Mouse (Mus musculus) ES-CJ7 (cell line): ENCODE data around the gene Klra2.
"Not testable (repeated sequence)": the region's sequence is repeated elsewhere in the genome, so short reads cannot be mapped to it uniquely, and the experiment has no call there.

Experiments used
- DNase-seq: peaks from one replicate; pipeline ENCODE4 v3.0.0; 2011; ENCODE audit warnings: low read depth, low spot score

The Klra2 gene

GRCm38 (mm10) chr6:131247206-131247605 is at the start of gene Klra2:
TSS of gene Klra2 (minus strand) at chr6:131247362.
- no peak for DNase-seq

DNA sequence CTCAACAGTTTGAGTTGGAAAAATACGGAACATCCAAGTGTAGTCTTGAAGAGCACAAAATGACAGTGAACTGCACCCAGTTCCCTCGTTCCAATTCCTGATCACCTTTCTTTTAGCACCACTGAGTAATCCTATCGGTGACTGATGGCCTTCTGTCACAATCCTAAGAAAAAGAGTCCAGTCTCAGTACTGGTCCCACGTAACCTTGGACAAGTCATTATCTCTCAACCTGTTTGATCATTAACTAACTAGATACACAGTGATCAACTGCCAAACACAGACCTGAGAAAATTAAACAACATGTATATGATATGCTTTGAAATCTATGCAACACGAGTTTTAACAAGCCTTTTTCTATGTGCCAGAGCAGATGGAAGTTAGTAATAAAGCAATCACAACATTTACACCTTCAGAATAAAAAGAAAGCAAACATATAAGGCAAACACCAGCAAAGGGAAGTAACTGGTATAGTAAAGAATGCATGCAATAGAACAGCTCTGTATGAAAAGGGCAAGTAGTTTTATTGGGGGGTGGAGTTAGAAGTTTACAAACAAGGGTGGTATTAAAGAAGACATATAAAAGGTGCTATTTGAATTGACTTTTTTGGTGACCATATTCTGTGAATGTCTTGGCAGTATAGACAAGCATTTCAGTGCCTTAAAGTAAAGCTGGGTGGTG is 47.4 kb upstream of the Klra2 start:
- DNase-seq, result no peak

GRCm38 (mm10) chr6:131293916-131294315 is 46.8 kb upstream of the Klra2 start:
- DNase-seq, result no peak

- peak; percentile 76 for DNase-seq
Observed at GRCm38 (mm10) chr6:131292991-131293788, 46.0 kb upstream of the Klra2 start, which contains the start of gene Magohb. TSS of gene Magohb (minus strand) at chr6:131293244.

- DNase-seq, result peak; percentile 19
Observed at GRCm38 (mm10) chr6:131292276-131292990, 45.3 kb upstream of the Klra2 start.

DNA sequence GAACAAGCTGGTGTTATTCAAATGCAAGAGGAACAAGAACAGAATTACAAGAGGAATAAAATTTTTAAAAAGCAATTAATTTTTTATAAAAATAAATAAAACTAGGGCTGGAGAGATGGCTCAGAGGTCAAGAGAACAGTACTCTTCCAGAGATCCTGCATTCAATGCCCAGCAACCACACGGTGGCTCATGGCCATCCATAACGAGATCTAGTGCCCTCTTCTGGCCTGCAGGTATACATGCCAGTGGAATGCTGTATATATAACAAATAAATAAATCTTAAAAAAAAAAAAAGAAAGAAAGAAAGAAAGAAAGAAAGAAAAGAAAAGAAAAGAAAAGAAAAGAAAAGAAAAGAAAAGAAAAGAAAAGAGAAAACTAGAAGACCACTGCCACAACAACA is 43.3 kb upstream of the Klra2 start:
- peak; percentile 49 for DNase-seq

DNA sequence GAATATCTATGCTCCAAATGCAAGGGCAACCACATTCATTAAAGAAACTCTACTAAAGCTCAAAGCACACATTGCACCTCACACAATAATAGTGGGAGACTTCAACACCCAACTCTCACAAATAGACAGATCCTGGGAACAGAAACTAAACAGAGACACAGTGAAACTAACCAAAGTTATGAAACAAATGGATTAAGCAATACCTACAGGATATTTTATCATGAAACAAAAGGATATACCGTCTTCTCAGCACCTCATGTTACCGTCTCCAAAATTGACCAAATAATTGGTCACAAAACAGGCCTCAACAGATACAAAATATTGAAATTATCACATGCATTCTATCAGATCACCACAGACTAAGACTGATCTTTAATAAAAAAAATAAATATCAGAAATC is 31.0 kb upstream of the Klra2 start:
- DNase-seq, result not testable (repeated sequence)

- DNase-seq, result no peak
Observed at GRCm38 (mm10) chr6:131276659-131277058, 29.5 kb upstream of the Klra2 start.

DNA sequence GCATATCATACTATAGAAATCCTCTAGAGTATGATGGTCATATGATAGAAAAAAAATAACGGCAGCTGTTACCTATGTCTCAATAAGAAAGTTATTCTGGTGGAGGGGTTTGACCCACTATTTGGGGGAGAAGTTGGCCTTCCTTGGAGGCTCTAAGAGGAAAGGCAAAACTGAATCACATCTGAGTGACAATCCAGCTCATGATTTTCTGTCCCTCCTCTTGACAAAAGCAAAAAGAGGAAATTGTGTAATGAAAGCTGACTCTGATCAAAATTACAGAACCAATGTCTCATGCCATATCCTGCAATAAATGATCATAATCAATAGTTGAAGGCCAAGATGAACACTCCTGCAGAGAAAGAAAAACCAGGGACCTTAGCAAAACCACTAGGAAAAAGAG is 25.1 kb upstream of the Klra2 start:
- DNase-seq, result no peak

DNA sequence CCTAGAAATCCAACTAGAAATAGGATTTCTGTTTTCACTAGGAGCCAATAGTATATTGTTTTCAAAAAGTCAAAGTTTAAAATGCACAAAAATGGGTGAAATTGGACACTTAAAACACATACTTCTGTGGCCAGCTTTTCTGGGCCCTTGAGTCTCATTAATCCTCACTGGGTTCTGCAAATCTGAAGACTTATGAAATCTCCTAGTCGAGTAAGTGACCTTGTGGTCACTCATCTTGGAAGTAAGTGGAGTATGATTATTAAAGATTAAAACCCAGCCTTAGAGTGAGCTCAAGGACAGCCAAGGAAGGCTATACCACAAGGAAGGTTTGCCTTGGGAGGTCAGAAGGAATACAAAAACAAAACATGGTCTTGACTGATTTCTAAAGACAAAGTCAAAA is 23.1 kb upstream of the Klra2 start:
- no peak for DNase-seq

- no peak for DNase-seq
Observed at GRCm38 (mm10) chr6:131269599-131269998, 22.4 kb upstream of the Klra2 start.

DNA sequence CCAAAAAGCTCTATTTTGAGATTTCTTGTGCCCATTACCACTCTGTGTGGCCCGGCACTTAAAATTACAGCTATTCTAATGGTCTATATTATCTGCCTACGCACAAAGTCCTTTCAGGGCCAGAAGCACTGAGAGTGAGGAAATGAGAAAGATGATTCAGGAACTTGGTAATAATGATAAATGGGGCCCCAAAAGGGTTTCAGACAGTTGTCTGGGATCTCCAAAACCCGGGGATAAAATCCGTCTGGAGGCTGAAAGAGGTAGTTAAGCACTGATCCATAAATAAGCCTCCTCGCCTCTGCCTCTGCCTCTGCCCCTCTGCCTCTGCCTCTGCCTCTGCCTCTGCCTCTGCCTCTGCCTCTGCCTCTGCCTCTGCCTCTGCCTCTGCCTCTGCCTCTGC is 17.0 kb upstream of the Klra2 start:
- DNase-seq, result no peak

GRCm38 (mm10) chr6:131262778-131263177 is 15.6 kb upstream of the Klra2 start:
- DNase-seq, result no peak

- no peak for DNase-seq
Observed at GRCm38 (mm10) chr6:131262009-131262408, 14.8 kb upstream of the Klra2 start.

- no peak for DNase-seq
Observed at GRCm38 (mm10) chr6:131245081-131245480, 2.1 kb downstream of the Klra2 start.
